Mouse (Mus musculus) lung, embryonic 14.5 days (tissue): Measurements from ENCODE around the gene Sec14l1. TPM values are rescaled to one million over a fixed set of nuclear protein-coding genes. Genes with fewer than 3 reads are reported as not detected.

Experiments
- ATAC-seq: fragments of 200-750 bp; cut with Nextera tagmentation; 2 replicates; pipeline ENCODE4 v1.8.0; 2017; ENCODE audit warnings: mild to moderate bottlenecking, moderate TSS enrichment, moderate library complexity; ENCODE audit not compliant: insufficient read depth
- DNase-seq: peaks from one replicate; pipeline ENCODE4 v3.0.0-alpha.2; 2015
- H3K27ac ChIP-seq: fragments of 300-500 bp; sonication (generic); 2 replicates; pipeline ENCODE4 v1.5.1; 2014; ENCODE audit warnings: low read depth, mild to moderate bottlenecking, moderate library complexity
- H3K27me3 ChIP-seq: fragments of 300-500 bp; sonication (generic); 2 replicates; pipeline ENCODE4 v1.6.1; 2014; ENCODE audit warnings: low read length, control low read depth; ENCODE audit not compliant: insufficient read depth
- H3K36me3 ChIP-seq: fragments of 300-500 bp; sonication (generic); 2 replicates; pipeline ENCODE4 v1.6.1; 2014; ENCODE audit warnings: control low read depth; ENCODE audit not compliant: insufficient read depth
- H3K4me1 ChIP-seq: fragments of 300-500 bp; sonication (generic); 2 replicates; pipeline ENCODE4 v1.6.1; 2014; ENCODE audit warnings: antibody characterized with exemption, control low read depth; ENCODE audit not compliant: insufficient read depth
- H3K4me2 ChIP-seq: fragments of 300-500 bp; sonication (generic); 2 replicates; pipeline ENCODE4 v1.6.1; 2014; ENCODE audit warnings: mild to moderate bottlenecking
- H3K4me3 ChIP-seq: fragments of 300-500 bp; sonication (generic); 2 replicates; pipeline ENCODE4 v1.5.1; 2014; ENCODE audit warnings: low read depth, low read length
- H3K9ac ChIP-seq: fragments of 300-500 bp; sonication (generic); 2 replicates; pipeline ENCODE4 v1.6.1; 2014
- H3K9me3 ChIP-seq: fragments of 300-500 bp; sonication (generic); 2 replicates; pipeline ENCODE4 v1.6.1; 2016; ENCODE audit warnings: low read depth, low read length, control low read depth
- CTCF ChIP-seq: IDR thresholded peaks from 2 replicates; pipeline ENCODE4 v1.5.1; 2016; ENCODE audit warnings: antibody characterized with exemption, low read depth
- WGBS: fragments of 180-500 bp; shearing (Covaris S2); extraction: QIAGEN DNeasy Blood & Tissue Kit; methylation state at CpG from one replicate; pipeline ENCODE4 v1.1.7; 2014; 5-methylcytosine and 5-hydroxymethylcytosine counted together
- polyA plus RNA-seq: library from polyadenylated mRNA; unstranded; fragments of >200 nt; fragmentation: Nextera tagmentation; extraction: Ambion mirVana; gene quantifications from 2 replicates; pipeline ENCODE4 v1.2.1, GENCODE M21; 2014

The Sec14l1 gene
- polyA plus RNA-seq, 1 experiment from 2014 or later, result 46.2 TPM

- Histone ChIP-seq H3K4me3 (no peak overlapping the region), H3K27ac (no peak overlapping the region), H3K4me1 (peaks cover 7% of the 10 kb centered on the region), H3K9ac (no peak overlapping the region), H3K36me3 (peaks cover 40% of the 10 kb centered on the region), H3K4me2 (no peak overlapping the region), H3K9me3 (no peaks in the 10 kb centered on the region), H3K27me3 (no peaks in the 10 kb centered on the region)
- DNase-seq, result no peak
- ATAC-seq, result no peak
- WGBS, result 65% methylated on average over 12 of the region's 12 CpGs
- no peak for TF ChIP-seq CTCF
Measured at GRCm38 (mm10) chr11:117138795-117139463, 24.0 kb downstream of the Sec14l1 start.

GRCm38 (mm10) chr11:117141376-117142001 is 26.5 kb downstream of the Sec14l1 start:
- Histone ChIP-seq H3K36me3 (peaks cover 66% of the 10 kb centered on the region), H3K4me3 (no peak overlapping the region), H3K27ac (no peak overlapping the region), H3K27me3 (no peaks in the 10 kb centered on the region), H3K4me1 (no peaks in the 10 kb centered on the region), H3K4me2 (no peak overlapping the region), H3K9me3 (no peaks in the 10 kb centered on the region), H3K9ac (no peak overlapping the region)
- ATAC-seq (no peak), DNase-seq (no peak)
- TF ChIP-seq CTCF, result no peak
- 81% methylated on average over 18 of the region's 18 CpGs for WGBS

- H3K4me1 ChIP-seq, result no peaks in the 10 kb centered on the region
- TF ChIP-seq CTCF, result no peak
- no peak overlapping the region for H3K4me3 ChIP-seq
- no peak overlapping the region for H3K27ac ChIP-seq
- H3K36me3 ChIP-seq, result peaks cover 73% of the 10 kb centered on the region
- H3K9me3 ChIP-seq, result no peaks in the 10 kb centered on the region
- 57% methylated on average over 4 of the region's 4 CpGs for WGBS
- H3K27me3 ChIP-seq, result no peaks in the 10 kb centered on the region
- no peak for ATAC-seq
- H3K9ac ChIP-seq, result no peak overlapping the region
- peak; percentile 51 for DNase-seq
- H3K4me2 ChIP-seq, result no peak overlapping the region
Measured at GRCm38 (mm10) chr11:117142507-117142906, 27.5 kb downstream of the Sec14l1 start.

GRCm38 (mm10) chr11:117145451-117146117 is 30.6 kb downstream of the Sec14l1 start:
- peaks cover 90% of the 10 kb centered on the region for H3K36me3 ChIP-seq
- peak; percentile 40 for TF ChIP-seq CTCF
- WGBS, result 79% methylated on average over 14 of the region's 14 CpGs
- no peak overlapping the region for H3K9ac ChIP-seq
- H3K9me3 ChIP-seq, result no peaks in the 10 kb centered on the region
- DNase-seq (no peak), ATAC-seq (no peak)
- no peaks in the 10 kb centered on the region for H3K4me1 ChIP-seq
- H3K27me3 ChIP-seq, result no peaks in the 10 kb centered on the region
- H3K4me3 ChIP-seq, result no peak overlapping the region
- H3K4me2 ChIP-seq, result no peak overlapping the region
- H3K27ac ChIP-seq, result no peak overlapping the region

GRCm38 (mm10) chr11:117146118-117146506 is 31.1 kb downstream of the Sec14l1 start:
- Histone ChIP-seq H3K9me3 (no peaks in the 10 kb centered on the region), H3K4me2 (no peak overlapping the region), H3K27ac (no peak overlapping the region), H3K36me3 (peaks cover 96% of the 10 kb centered on the region), H3K27me3 (no peaks in the 10 kb centered on the region), H3K4me1 (no peaks in the 10 kb centered on the region), H3K4me3 (no peak overlapping the region), H3K9ac (no peak overlapping the region)
- no peak for DNase-seq
- WGBS, result 83% methylated on average over 6 of the region's 6 CpGs
- TF ChIP-seq CTCF, result no peak
- ATAC-seq, result no peak

GRCm38 (mm10) chr11:117146776-117147536 is 32.0 kb downstream of the Sec14l1 start:
- WGBS, result 65% methylated on average over 24 of the region's 24 CpGs
- Histone ChIP-seq H3K27me3 (no peaks in the 10 kb centered on the region), H3K27ac (no peak overlapping the region), H3K9me3 (no peaks in the 10 kb centered on the region), H3K4me2 (no peak overlapping the region), H3K4me1 (no peaks in the 10 kb centered on the region), H3K9ac (no peak overlapping the region), H3K4me3 (no peak overlapping the region), H3K36me3 (peaks cover 99% of the 10 kb centered on the region)
- TF ChIP-seq CTCF, result no peak
- no peak for DNase-seq
- no peak for ATAC-seq
